Mouse (Mus musculus): Measurements from ENCODE around the gene Klf3.

- TF ChIP-seq POLR2A (IDR thresholded peaks at IDR 0.05; ENCODE audit: low read depth, low read length) = no peak
- no peak for TF ChIP-seq CTCF (IDR thresholded peaks at IDR 0.05; ENCODE audit: extremely low read depth, insufficient read depth, insufficient read length, insufficient replicate concordance)
Observed at GRCm38 (mm10) chr5:64867124-64867523, 63.9 kb downstream of the Klf3 start.

Measured in spleen, adult 2 months (tissue).